In the genomic region with DNA sequence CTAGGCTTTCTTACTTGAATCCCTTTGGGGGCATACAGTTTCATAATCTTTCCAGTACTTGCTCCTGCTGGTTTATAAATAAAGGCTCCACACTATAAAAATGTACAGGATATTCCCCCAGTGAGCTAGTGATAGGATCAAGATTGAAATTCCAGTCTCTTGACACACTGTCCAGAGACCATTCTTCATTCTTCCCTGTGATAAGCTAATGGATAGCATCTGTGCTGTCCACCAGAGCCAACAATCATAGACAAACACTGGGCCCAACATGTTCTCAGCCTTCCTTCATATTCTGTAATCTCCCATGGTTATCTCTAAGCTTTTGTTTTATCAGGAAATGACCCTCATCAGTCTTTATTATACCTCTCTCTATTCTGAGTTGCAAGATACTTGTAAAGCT, we compare ENCODE assay signal across 25 mouse cellular contexts.
DNase-seq lines count a peak whose midpoint lies in the region; ATAC-seq and TF ChIP-seq lines count a peak whose summit lies in the region.
"Had no signal": no experiment of that assay in that cellular context is flagged by ENCODE, and none has a peak within 500 bp of the region (broad histone marks: within the 10 kb centered on the region; RNA-seq: fewer than 3 reads in every experiment).

No protein-coding gene starts in this region.

- no peaks in the 10 kb centered on the region for H3K36me3 ChIP-seq in kidney, embryonic 15.5 days
- H3K36me3 ChIP-seq in limb, embryonic 13.5 days, result no peaks in the 10 kb centered on the region
- no peaks in the 10 kb centered on the region for H3K36me3 ChIP-seq in limb, embryonic 10.5 days
- H3K36me3 ChIP-seq: embryonic facial prominence, embryonic 15.5 days; G1E; hindbrain, embryonic 12.5 days; hindbrain, embryonic 15.5 days had no signal

- no peaks in the 10 kb centered on the region for H3K27me3 ChIP-seq in kidney, embryonic 15.5 days
- H3K27me3 ChIP-seq in limb, embryonic 13.5 days, result no peaks in the 10 kb centered on the region
- H3K27me3 ChIP-seq in limb, embryonic 10.5 days (ENCODE audit: low read depth, poor library complexity, severe bottlenecking), result no peaks in the 10 kb centered on the region
- H3K27me3 ChIP-seq: CH12.LX; embryonic facial prominence, embryonic 15.5 days; hindbrain, embryonic 12.5 days; hindbrain, embryonic 15.5 days; Patski had no signal

- no peak overlapping the region for H3K27ac ChIP-seq in kidney, embryonic 15.5 days
- no peak overlapping the region for H3K27ac ChIP-seq in limb, embryonic 13.5 days
- H3K27ac ChIP-seq in limb, embryonic 10.5 days, result no peak overlapping the region
- H3K27ac ChIP-seq in layer of hippocampus, adult 2 months, result no peak overlapping the region
- H3K27ac ChIP-seq: embryonic facial prominence, embryonic 15.5 days; gastrocnemius, adult 2 months; hindbrain, embryonic 12.5 days; hindbrain, embryonic 15.5 days had no signal

- ATAC-seq in kidney, embryonic 15.5 days (replicated peaks; ENCODE audit: low FRiP score), result peak; percentile 80
- ATAC-seq in limb, embryonic 13.5 days (ENCODE audit: low FRiP score, low read depth), result peak; percentile 61; the same call in 1 of the 2 replicates
- ATAC-seq: forebrain, embryonic 14.5 days; forebrain, postnatal 0 days; Patski had no signal

- no peaks in the 10 kb centered on the region for H3K9me3 ChIP-seq in kidney, embryonic 15.5 days (replicated peaks)
- H3K9me3 ChIP-seq in limb, embryonic 13.5 days, result no peaks in the 10 kb centered on the region
- H3K9me3 ChIP-seq in limb, embryonic 10.5 days (replicated peaks), result no peaks in the 10 kb centered on the region
- H3K9me3 ChIP-seq: embryonic facial prominence, embryonic 15.5 days; hindbrain, embryonic 12.5 days; hindbrain, embryonic 15.5 days had no signal

- no peak for TF ChIP-seq CTCF in layer of hippocampus, adult 2 months (conservative IDR thresholded peaks at IDR 0.05)

- H3K4me1 ChIP-seq in kidney, embryonic 15.5 days, result no peaks in the 10 kb centered on the region
- no peaks in the 10 kb centered on the region for H3K4me1 ChIP-seq in limb, embryonic 13.5 days
- no peaks in the 10 kb centered on the region for H3K4me1 ChIP-seq in limb, embryonic 10.5 days
- H3K4me1 ChIP-seq: embryonic facial prominence, embryonic 15.5 days; hindbrain, embryonic 12.5 days; hindbrain, embryonic 15.5 days had no signal

- no peak overlapping the region for H3K4me2 ChIP-seq in kidney, embryonic 15.5 days
- H3K4me2 ChIP-seq in limb, embryonic 13.5 days (replicated peaks), result no peak overlapping the region
- H3K4me2 ChIP-seq: embryonic facial prominence, embryonic 15.5 days; heart, embryonic 11.5 days; hindbrain, embryonic 12.5 days; hindbrain, embryonic 15.5 days had no signal

- H3K9ac ChIP-seq in kidney, embryonic 15.5 days, result no peak overlapping the region
- no peak overlapping the region for H3K9ac ChIP-seq in limb, embryonic 13.5 days
- H3K9ac ChIP-seq: embryonic facial prominence, embryonic 15.5 days; forebrain, postnatal 0 days; hindbrain, embryonic 12.5 days; hindbrain, embryonic 15.5 days had no signal

- no peak overlapping the region for H3K4me3 ChIP-seq in kidney, embryonic 15.5 days (replicated peaks)
- no peak overlapping the region for H3K4me3 ChIP-seq in limb, embryonic 13.5 days
- no peak overlapping the region for H3K4me3 ChIP-seq in limb, embryonic 10.5 days
- H3K4me3 ChIP-seq in layer of hippocampus, adult 2 months, result no peak overlapping the region
- H3K4me3 ChIP-seq: embryonic facial prominence, embryonic 15.5 days; gastrocnemius, adult 2 months; hindbrain, embryonic 12.5 days; hindbrain, embryonic 15.5 days had no signal

- peak; percentile 1 for DNase-seq in embryo, embryonic 9.5 days (ENCODE audit: extremely low spot score)
- DNase-seq in embryo, embryonic 11 days, result no peak
- no peak for DNase-seq in kidney, adult 9 months
- DNase-seq in limb, embryonic 10.5 days (ENCODE audit: low spot score), result no peak
- no peak for DNase-seq in layer of hippocampus, adult 2 months (ENCODE audit: low spot score in 2 of 2)
- DNase-seq: adrenal gland, postnatal 10 days; adrenal gland, postnatal 36 days; B cell, adult 2 months; cerebellum, adult 18-20 months; cerebellum, adult 9-10 months; cerebellum, postnatal 14 days; forebrain, postnatal 0 days; gastrocnemius, adult 2 months; gastrocnemius, postnatal 14 days; heart, adult 11 months had no signal
